Mouse (Mus musculus): ENCODE measurements around the gene Frrs1. TPM values are rescaled to one million over a fixed set of nuclear protein-coding genes. Genes with fewer than 3 reads are reported as not detected.

Frrs1 gene
- polyA plus RNA-seq, 1 experiment, result 32.4 TPM

- no peak for TF ChIP-seq CTCF (IDR thresholded peaks at IDR 0.05; ENCODE audit: borderline replicate concordance, insufficient read depth, low read length)
- no peak for TF ChIP-seq POLR2A (IDR thresholded peaks at IDR 0.05; ENCODE audit: low read depth, low read length)
- Histone ChIP-seq H3K27ac (ENCODE audit: insufficient read depth, low read length) (no peak overlapping the region), H3K4me1 (ENCODE audit: control insufficient read depth, insufficient read depth, low read length) (no peaks in the 10 kb centered on the region), H3K4me3 (ENCODE audit: insufficient read depth, low read length) (no peak overlapping the region)
Observed at GRCm38 (mm10) chr3:116892872-116893271, 33.6 kb downstream of the Frrs1 start.

- no peak overlapping the region for H3K27ac ChIP-seq (ENCODE audit: insufficient read depth, low read length)
- no peak for TF ChIP-seq POLR2A (IDR thresholded peaks at IDR 0.05; ENCODE audit: low read depth, low read length)
- TF ChIP-seq CTCF (IDR thresholded peaks at IDR 0.05; ENCODE audit: borderline replicate concordance, insufficient read depth, low read length), result peak; percentile 25; the same call in 1 of the 2 replicates
- H3K4me1 ChIP-seq (ENCODE audit: control insufficient read depth, insufficient read depth, low read length), result no peaks in the 10 kb centered on the region
- H3K4me3 ChIP-seq (ENCODE audit: insufficient read depth, low read length), result no peak overlapping the region
Observed at GRCm38 (mm10) chr3:116904158-116904557, 44.9 kb downstream of the Frrs1 start.

- Histone ChIP-seq H3K4me1 (ENCODE audit: control insufficient read depth, insufficient read depth, low read length) (no peaks in the 10 kb centered on the region), H3K4me3 (ENCODE audit: insufficient read depth, low read length) (no peak overlapping the region), H3K27ac (ENCODE audit: insufficient read depth, low read length) (peak overlapping the region; percentile 88)
- TF ChIP-seq POLR2A (IDR thresholded peaks at IDR 0.05; ENCODE audit: low read depth, low read length) (peak; percentile 56), CTCF (IDR thresholded peaks at IDR 0.05; ENCODE audit: borderline replicate concordance, insufficient read depth, low read length) (no peak)
Observed at GRCm38 (mm10) chr3:116905898-116906297, 46.6 kb downstream of the Frrs1 start.

GRCm38 (mm10) chr3:116906596-116906995, 47.3 kb downstream of the Frrs1 start:
- Histone ChIP-seq H3K4me3 (ENCODE audit: insufficient read depth, low read length) (no peak overlapping the region), H3K4me1 (ENCODE audit: control insufficient read depth, insufficient read depth, low read length) (no peaks in the 10 kb centered on the region), H3K27ac (ENCODE audit: insufficient read depth, low read length) (peak overlapping the region; percentile 72)
- TF ChIP-seq CTCF (IDR thresholded peaks at IDR 0.05; ENCODE audit: borderline replicate concordance, insufficient read depth, low read length) (no peak), POLR2A (IDR thresholded peaks at IDR 0.05; ENCODE audit: low read depth, low read length) (no peak)

GRCm38 (mm10) chr3:116914374-116914773, 55.1 kb downstream of the Frrs1 start:
- Histone ChIP-seq H3K4me3 (ENCODE audit: insufficient read depth, low read length) (no peak overlapping the region), H3K27ac (ENCODE audit: insufficient read depth, low read length) (peak overlapping the region; percentile 47; the same call in 1 of the 2 replicates), H3K4me1 (ENCODE audit: control insufficient read depth, insufficient read depth, low read length) (no peaks in the 10 kb centered on the region)
- TF ChIP-seq POLR2A (IDR thresholded peaks at IDR 0.05; ENCODE audit: low read depth, low read length) (no peak), CTCF (IDR thresholded peaks at IDR 0.05; ENCODE audit: borderline replicate concordance, insufficient read depth, low read length) (no peak)

GRCm38 (mm10) chr3:116914931-116915330, 55.7 kb downstream of the Frrs1 start:
- Histone ChIP-seq H3K4me3 (ENCODE audit: insufficient read depth, low read length) (no peak overlapping the region), H3K4me1 (ENCODE audit: control insufficient read depth, insufficient read depth, low read length) (no peaks in the 10 kb centered on the region), H3K27ac (ENCODE audit: insufficient read depth, low read length) (no peak overlapping the region; the same call in 1 of the 2 replicates)
- TF ChIP-seq POLR2A (IDR thresholded peaks at IDR 0.05; ENCODE audit: low read depth, low read length), result no peak
- no peak for TF ChIP-seq CTCF (IDR thresholded peaks at IDR 0.05; ENCODE audit: borderline replicate concordance, insufficient read depth, low read length)

- TF ChIP-seq POLR2A (IDR thresholded peaks at IDR 0.05; ENCODE audit: low read depth, low read length) (no peak), CTCF (IDR thresholded peaks at IDR 0.05; ENCODE audit: borderline replicate concordance, insufficient read depth, low read length) (no peak)
- Histone ChIP-seq H3K4me3 (ENCODE audit: insufficient read depth, low read length) (no peak overlapping the region), H3K27ac (ENCODE audit: insufficient read depth, low read length) (no peak overlapping the region), H3K4me1 (ENCODE audit: control insufficient read depth, insufficient read depth, low read length) (no peaks in the 10 kb centered on the region)
Observed at GRCm38 (mm10) chr3:116917016-116917415, 57.8 kb downstream of the Frrs1 start.

- TF ChIP-seq CTCF (IDR thresholded peaks at IDR 0.05; ENCODE audit: borderline replicate concordance, insufficient read depth, low read length), result no peak
- no peak for TF ChIP-seq POLR2A (IDR thresholded peaks at IDR 0.05; ENCODE audit: low read depth, low read length)
- H3K4me3 ChIP-seq (ENCODE audit: insufficient read depth, low read length), result no peak overlapping the region
- H3K27ac ChIP-seq (ENCODE audit: insufficient read depth, low read length), result no peak overlapping the region
- no peaks in the 10 kb centered on the region for H3K4me1 ChIP-seq (ENCODE audit: control insufficient read depth, insufficient read depth, low read length)
Observed at GRCm38 (mm10) chr3:116921535-116921934, 62.3 kb downstream of the Frrs1 start.

GRCm38 (mm10) chr3:116923042-116923441, 63.8 kb downstream of the Frrs1 start:
- no peak overlapping the region for H3K4me3 ChIP-seq (ENCODE audit: insufficient read depth, low read length)
- H3K4me1 ChIP-seq (ENCODE audit: control insufficient read depth, insufficient read depth, low read length), result no peaks in the 10 kb centered on the region
- H3K27ac ChIP-seq (ENCODE audit: insufficient read depth, low read length), result no peak overlapping the region
- TF ChIP-seq POLR2A (IDR thresholded peaks at IDR 0.05; ENCODE audit: low read depth, low read length), result no peak
- no peak for TF ChIP-seq CTCF (IDR thresholded peaks at IDR 0.05; ENCODE audit: borderline replicate concordance, insufficient read depth, low read length)

GRCm38 (mm10) chr3:116928994-116929393, 69.7 kb downstream of the Frrs1 start:
- H3K4me1 ChIP-seq (ENCODE audit: control insufficient read depth, insufficient read depth, low read length), result no peaks in the 10 kb centered on the region
- no peak overlapping the region for H3K4me3 ChIP-seq (ENCODE audit: insufficient read depth, low read length)
- H3K27ac ChIP-seq (ENCODE audit: insufficient read depth, low read length), result no peak overlapping the region
- TF ChIP-seq POLR2A (IDR thresholded peaks at IDR 0.05; ENCODE audit: low read depth, low read length), result no peak

GRCm38 (mm10) chr3:116933158-116933557, 73.9 kb downstream of the Frrs1 start:
- no peak for TF ChIP-seq CTCF (IDR thresholded peaks at IDR 0.05; ENCODE audit: borderline replicate concordance, insufficient read depth, low read length)
- TF ChIP-seq POLR2A (IDR thresholded peaks at IDR 0.05; ENCODE audit: low read depth, low read length), result no peak
- no peaks in the 10 kb centered on the region for H3K4me1 ChIP-seq (ENCODE audit: control insufficient read depth, insufficient read depth, low read length)

More at GRCm38 (mm10) chr3:116933158-116933557, 73.9 kb downstream of the Frrs1 start:
- Histone ChIP-seq H3K4me3 (ENCODE audit: insufficient read depth, low read length) (no peak overlapping the region), H3K27ac (ENCODE audit: insufficient read depth, low read length) (no peak overlapping the region)
